Mouse (Mus musculus): ENCODE data around the gene Sdhb.

Sdhb gene

DNA sequence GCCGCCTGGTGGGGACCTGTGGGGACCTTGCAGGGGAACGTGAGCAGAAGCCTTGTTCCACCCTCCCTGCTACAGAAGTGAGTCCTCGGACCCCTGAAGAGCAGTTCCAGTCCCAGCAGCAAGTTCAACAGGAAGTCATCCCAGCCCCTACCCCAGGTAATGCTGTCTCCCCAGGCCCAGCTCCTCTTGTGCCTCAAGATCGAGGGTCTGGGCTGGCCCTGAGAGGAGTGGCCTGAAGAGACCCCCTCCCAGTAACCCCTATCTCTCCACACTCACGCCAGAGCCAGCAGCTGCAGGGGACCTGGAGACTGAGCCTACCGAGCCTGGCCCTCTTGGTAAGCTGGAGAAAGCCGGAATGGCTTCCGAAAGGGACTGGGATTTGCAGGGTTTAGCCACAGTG, 53.1 kb downstream of the Sdhb start:
- no peak for DNase-seq (ENCODE audit: low spot score in 2 of 2)

DNA sequence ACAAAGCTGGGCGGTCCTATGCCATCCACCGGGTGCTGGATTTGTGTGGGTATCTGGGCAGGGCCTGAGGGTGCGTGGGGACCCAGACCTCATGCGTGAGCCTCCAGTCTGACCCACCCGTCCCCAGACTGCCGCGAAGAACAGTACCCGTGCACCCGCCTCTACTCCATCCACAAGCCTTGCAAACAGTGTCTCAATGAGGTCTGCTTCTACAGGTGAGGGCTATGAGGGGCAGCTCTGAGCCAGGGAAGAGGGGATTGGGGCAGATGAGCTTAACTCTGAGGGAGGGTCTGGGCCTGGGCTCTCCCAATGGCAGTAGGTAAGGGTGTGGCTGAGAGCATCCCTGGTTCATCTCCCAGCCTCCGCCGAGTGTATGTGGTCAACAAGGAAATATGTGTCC, 53.9 kb downstream of the Sdhb start:
- DNase-seq (ENCODE audit: low spot score in 2 of 2): no peak

DNA sequence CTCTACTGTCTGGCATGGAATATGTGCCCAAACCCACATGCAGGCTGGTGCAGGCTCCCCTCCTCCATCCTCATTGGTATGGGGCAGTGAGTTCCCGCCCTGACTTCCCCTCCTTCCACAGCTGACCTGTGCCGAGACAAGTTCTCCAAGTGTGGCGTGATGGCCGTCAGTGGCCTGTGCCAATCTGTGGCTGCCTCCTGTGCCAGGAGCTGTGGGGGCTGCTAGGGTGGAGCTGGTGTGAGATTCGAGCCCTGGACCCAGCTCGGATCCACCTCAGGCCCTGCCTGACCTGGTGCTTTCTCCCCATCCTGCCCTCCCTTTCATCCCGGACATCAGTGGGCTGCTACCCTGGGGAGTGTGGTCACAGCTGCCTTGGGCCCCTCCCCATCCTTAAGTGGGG, 54.4 kb downstream of the Sdhb start:
- DNase-seq (ENCODE audit: low spot score in 2 of 2): no peak

DNA sequence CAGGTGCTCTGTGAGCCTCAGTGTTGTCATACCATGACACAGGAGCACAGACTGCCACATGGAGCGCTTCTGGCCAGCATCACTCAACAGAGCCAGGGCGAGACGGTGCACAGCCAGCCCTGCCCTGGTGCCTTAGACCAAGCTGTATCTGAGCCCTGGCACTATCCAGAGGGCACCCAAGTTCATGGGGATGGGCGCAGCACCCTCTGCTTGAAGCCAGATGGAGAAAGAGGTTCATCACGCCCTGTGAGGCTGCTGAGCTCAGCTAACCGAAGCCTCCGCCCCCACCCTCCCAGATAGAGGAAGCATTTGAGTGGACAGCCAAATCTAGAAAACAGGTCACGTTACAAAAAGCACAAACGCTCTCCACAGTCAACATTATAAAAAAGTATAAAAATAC, 55.3 kb downstream of the Sdhb start:
- no peak for DNase-seq (ENCODE audit: low spot score in 2 of 2)

DNA sequence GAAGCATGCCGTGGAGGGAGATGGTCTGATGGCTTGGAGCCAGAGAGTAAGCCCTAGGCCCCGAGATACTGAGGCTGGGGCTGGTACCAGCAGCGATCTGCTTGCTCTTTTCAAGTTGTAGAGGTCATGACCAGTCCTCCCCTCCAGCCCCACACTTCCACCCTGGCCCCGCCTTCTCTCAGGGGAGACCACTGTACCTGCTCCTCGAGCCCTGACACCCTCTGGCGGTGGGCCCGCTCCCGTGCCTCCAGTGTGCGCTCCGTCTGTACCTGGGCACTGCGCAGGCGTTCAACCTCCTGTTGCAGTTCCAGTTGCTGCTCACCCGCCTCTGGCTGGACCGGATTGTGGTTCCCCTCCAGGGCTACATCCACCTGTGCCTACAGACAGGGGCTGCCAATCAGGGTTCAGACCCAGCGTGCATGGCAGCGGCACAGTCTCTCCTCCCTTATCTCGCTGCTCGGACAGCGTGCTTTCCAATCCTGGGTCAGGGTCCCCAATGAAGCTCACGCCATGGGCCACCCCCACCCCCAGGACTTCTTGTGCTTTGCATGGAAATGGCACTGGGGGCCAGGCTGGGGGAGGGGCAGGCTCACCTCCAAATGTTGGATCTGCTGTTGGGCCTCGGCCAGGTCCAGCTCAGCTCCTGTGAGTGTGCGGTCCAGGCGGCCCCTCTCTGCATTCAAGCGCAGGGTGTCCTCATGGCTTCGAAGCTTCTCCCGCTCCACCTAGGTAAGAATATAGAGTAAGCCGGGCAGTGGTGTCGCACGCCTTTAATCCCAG, 56.8 kb downstream of the Sdhb start:
- no peak for DNase-seq (ENCODE audit: low spot score in 2 of 2)

DNA sequence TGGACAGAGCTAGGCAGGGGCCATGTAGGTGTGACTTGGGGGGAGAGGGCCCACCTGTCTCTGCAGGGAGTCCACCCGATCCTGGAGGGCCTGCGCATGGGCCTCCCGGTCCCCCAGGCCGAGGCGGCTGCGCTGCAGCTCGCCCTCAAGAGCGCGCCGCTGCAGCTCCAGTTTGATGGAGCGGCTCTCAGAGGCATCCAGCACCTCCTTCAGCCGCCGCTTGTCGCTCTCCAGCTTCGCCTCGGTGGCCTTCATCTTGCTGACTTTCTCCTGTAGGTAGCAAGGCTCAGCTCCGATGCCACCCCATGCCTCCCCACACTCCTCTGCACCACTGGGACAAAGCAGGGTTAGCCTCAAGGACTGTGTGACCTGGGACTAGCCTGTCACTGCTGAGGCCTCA, 59.2 kb downstream of the Sdhb start:
- no peak for DNase-seq (ENCODE audit: low spot score in 2 of 2)

DNA sequence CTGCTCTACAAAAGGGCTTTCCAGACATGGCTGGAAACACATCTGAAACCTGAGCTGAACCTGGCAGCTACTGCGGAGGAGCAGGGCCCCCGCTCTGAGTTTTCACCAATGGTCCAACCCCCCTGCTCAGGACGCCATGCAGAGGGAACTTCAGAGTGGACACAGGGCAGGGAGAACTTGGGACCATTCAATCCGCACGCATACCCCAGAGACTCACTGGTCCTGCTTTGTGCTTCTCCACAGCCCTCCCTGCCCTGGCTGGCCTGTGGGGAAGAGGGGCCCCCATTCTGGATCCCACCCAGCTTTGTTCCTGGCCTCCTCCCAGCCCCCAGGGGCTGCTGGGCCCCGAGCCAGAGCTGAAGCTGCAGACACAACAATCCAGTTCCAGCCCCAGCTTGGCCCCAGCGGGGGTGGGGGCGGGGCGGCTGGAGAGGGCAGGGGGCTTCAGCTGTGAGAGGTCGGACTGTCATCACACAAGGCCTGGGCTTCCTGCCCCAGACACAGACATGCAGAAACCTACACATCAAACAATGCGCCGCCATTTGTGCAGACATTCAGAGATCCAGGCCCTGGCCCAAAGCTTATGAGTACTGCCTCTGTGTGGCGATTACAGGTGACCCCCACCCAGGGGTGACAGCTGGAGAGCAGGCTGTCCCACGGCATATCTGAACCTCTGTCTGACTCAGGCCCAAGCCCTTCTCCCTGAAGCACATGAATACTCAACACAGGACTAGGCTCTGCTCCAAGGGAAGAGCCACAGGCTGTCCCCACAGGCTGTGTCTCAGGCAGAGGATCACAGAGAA, 60.0 kb downstream of the Sdhb start:
- no peak for DNase-seq (ENCODE audit: low spot score in 2 of 2)

DNA sequence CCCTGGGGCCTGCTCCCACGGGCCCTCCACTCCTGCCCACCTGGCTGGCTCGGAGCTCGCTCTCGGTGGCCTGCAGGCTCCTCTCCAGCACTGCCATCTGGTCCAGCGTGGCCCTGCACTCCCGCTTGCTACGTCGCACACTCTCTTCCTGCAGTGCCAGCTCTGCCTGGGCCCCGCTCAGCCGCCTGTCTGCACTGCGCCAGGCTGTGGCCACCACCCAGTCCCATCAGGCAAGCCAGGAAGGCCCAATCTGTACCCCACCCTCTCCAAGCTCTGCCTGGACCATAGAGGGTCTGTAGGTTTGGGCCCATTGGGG, 60.6 kb downstream of the Sdhb start:
- DNase-seq (ENCODE audit: low spot score in 2 of 2): no peak

DNA sequence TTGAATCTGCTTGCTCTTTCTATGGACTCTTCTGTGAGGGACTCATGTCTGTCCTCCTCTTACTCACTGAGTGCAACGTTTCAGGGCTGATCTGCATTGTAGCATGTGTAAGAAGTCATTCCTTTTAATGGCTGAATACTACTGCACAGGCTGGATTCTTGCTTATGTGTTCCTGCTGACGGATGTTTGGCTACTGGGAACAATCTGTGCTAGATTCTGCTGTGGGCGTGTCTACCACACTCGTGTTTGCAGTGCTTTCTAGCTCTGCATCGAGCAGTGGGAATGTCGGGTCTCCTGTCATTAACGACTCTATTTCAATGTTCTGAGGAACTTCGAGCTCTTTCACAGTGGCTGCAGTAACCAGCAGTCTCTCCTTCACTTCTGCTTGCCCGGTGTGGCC, 63.0 kb downstream of the Sdhb start:
- no peak for DNase-seq (ENCODE audit: low spot score in 2 of 2)

DNA sequence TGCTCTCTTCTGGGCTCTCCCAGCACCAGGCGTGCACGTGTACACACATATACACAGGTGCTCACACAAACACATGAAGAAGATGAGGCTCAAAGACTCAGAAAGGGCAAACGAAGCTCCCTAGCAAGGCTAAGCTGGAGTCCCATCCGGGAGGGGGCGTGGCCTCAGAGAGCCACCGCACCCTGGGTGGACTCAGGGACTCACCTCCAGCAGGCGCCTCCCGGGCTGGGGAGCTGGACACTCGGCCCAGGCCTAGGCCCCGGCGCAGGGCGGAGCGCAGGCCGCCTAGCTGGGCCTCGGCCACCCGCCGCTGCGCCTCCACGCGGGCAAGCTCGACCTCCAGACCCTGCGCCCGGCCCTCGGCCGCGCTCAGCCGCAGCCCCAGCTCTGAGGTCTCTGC, 64.0 kb downstream of the Sdhb start:
- DNase-seq (ENCODE audit: low spot score in 2 of 2): no peak

Measured in spleen, postnatal 4 days (tissue).